Mouse (Mus musculus): Measurements from ENCODE around the gene Oxct2b.
"Not testable (repeated sequence)": the region's sequence is repeated elsewhere in the genome, so short reads cannot be mapped to it uniquely, and the experiment has no call there.

Gene Oxct2b

GRCm38 (mm10) chr4:123116011-123116410 lies at the start of gene Oxct2b:
Gene Oxct2b, plus strand, starts transcription at chr4:123116266.
- DNase-seq (ENCODE audit: low spot score in 2 of 2) = no peak

- DNase-seq (ENCODE audit: low spot score in 2 of 2) = no peak
Measured at GRCm38 (mm10) chr4:123068646-123069045, 47.4 kb upstream of the Oxct2b start.

GRCm38 (mm10) chr4:123071266-123071966 lies 44.6 kb upstream of the Oxct2b start:
- DNase-seq (ENCODE audit: low spot score in 2 of 2) = peak; percentile 8 to 44

- DNase-seq (ENCODE audit: low spot score in 2 of 2) = no peak
Measured at GRCm38 (mm10) chr4:123076928-123077327, 39.1 kb upstream of the Oxct2b start.

GRCm38 (mm10) chr4:123078231-123078630 lies 37.8 kb upstream of the Oxct2b start:
- DNase-seq (ENCODE audit: low spot score in 2 of 2) = no peak

- DNase-seq (ENCODE audit: low spot score in 2 of 2) = no peak
Measured at GRCm38 (mm10) chr4:123080791-123081190, 35.3 kb upstream of the Oxct2b start.

GRCm38 (mm10) chr4:123082283-123083163 lies 33.5 kb upstream of the Oxct2b start:
- DNase-seq (ENCODE audit: low spot score in 2 of 2) = peak; percentile 20 to 68

GRCm38 (mm10) chr4:123083323-123083902 lies 32.7 kb upstream of the Oxct2b start:
- no peak for DNase-seq (ENCODE audit: low spot score in 2 of 2)

GRCm38 (mm10) chr4:123085290-123085689 lies 30.8 kb upstream of the Oxct2b start:
- DNase-seq (ENCODE audit: low spot score in 2 of 2) = no peak

- DNase-seq (ENCODE audit: low spot score in 2 of 2) = no peak
Measured at GRCm38 (mm10) chr4:123086381-123086780, 29.7 kb upstream of the Oxct2b start.

- no peak for DNase-seq (ENCODE audit: low spot score in 2 of 2)
Measured at GRCm38 (mm10) chr4:123092621-123093020, 23.4 kb upstream of the Oxct2b start.

- DNase-seq (ENCODE audit: low spot score in 2 of 2) = no peak
Measured at GRCm38 (mm10) chr4:123093064-123093776, 22.8 kb upstream of the Oxct2b start.

- no peak for DNase-seq (ENCODE audit: low spot score in 2 of 2)
Measured at GRCm38 (mm10) chr4:123093869-123094268, 22.2 kb upstream of the Oxct2b start.

GRCm38 (mm10) chr4:123104651-123105450 lies 11.2 kb upstream of the Oxct2b start, which contains the start of gene Bmp8b:
Gene Bmp8b, plus strand, starts transcription at chr4:123105165.
- no peak for DNase-seq (ENCODE audit: low spot score in 2 of 2)

- no peak for DNase-seq (ENCODE audit: low spot score in 2 of 2)
Measured at GRCm38 (mm10) chr4:123105451-123105790, 10.6 kb upstream of the Oxct2b start.

GRCm38 (mm10) chr4:123105929-123106328 lies 10.1 kb upstream of the Oxct2b start:
- DNase-seq (ENCODE audit: low spot score in 2 of 2) = not testable (repeated sequence)

- no peak for DNase-seq (ENCODE audit: low spot score in 2 of 2)
Measured at GRCm38 (mm10) chr4:123106864-123107263, 9.2 kb upstream of the Oxct2b start.

GRCm38 (mm10) chr4:123108056-123108455 lies 8.0 kb upstream of the Oxct2b start:
- no peak for DNase-seq (ENCODE audit: low spot score in 2 of 2)

- DNase-seq (ENCODE audit: low spot score in 2 of 2) = no peak
Measured at GRCm38 (mm10) chr4:123110751-123111150, 5.3 kb upstream of the Oxct2b start.

GRCm38 (mm10) chr4:123111275-123111983 lies 4.6 kb upstream of the Oxct2b start:
- not testable (repeated sequence) for DNase-seq (ENCODE audit: low spot score in 2 of 2)

All from thymus, postnatal 10 days (tissue).